Mouse (Mus musculus) heart, adult 8-10 months (tissue): ENCODE results near the gene Shd. TPM values are rescaled to one million over a fixed set of nuclear protein-coding genes. Genes with fewer than 3 reads are reported as not detected.
A peak's percentile ranks its signal among the peaks of the same experiment; 100 is the strongest.

ENCODE experiments used
- DNase-seq: peaks from one replicate; pipeline ENCODE4 v3.0.0; 2022; ENCODE audit warnings: low spot score
- total RNA-seq, 4 experiments: library from RNA; stranded (reverse); gene quantifications; 2 replicates each; pipeline ENCODE4 v1.2.4; 2022

Gene Shd
- total RNA-seq, 4 experiments from 2014 or later, result 0.66 to 2.0 (median 1.5) TPM

DNA sequence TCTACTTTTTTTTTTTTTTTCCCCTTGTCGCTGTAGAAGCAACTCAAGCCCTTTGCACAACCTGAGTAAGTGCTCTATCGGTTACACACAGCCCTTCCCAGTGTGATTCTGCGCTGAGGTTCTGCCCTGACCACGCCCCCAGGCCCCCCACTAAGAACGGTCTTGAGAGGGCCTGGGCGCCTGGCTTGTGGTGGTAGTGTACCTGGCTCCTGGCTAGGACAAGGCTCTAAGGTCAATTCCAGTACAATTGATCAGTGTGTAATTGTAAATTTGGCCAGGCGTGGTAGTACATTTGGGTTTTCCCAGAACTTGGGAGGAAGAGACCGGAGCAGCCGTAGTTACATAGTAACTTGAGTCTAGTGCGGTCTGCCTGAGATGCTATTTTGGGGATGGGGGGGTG, 36.7 kb downstream of the Shd start:
- no peak for DNase-seq

DNA sequence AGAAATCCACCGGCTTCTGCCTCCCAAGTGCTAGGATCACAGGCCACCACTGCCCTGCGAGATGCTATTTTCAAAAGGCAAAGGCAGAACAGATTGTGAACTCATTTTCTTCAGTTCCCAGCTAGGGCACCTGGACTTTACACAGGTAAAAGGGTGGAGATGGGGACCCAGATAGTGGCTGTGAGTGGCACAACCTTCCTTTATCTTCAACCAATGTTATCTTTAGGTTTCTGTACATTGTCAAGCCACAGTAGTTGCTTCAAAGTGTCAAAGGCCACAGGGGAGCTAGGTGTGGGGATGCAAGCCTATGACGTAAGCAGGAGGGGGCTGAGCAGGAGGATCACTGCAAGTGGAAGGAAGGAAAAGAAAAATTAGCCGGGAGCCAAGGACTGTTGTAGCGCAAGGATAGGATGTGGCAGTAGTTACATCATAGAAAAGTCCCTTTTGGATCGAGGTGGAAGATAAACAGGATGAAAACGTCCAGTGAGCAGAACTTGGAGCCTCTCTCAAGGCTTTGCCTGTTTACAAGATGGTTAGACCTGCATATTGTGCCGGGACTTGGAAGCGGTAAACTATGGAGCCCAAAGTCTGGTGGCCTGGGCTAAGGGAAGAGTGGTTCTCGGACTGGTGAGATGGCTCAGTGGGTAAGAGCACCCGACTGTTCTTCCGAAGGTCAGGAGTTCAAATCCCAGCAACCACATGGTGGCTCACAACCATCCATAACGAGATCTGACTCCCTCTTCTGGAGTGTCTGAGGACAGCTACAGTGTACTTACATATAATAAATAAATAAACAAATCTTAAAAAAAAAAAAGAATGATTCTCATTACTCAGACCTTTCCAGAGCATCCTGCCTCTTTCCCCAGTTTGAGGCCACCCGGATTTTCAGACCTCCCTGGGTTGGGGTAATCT, 37.4 kb downstream of the Shd start:
- DNase-seq, result no peak

DNA sequence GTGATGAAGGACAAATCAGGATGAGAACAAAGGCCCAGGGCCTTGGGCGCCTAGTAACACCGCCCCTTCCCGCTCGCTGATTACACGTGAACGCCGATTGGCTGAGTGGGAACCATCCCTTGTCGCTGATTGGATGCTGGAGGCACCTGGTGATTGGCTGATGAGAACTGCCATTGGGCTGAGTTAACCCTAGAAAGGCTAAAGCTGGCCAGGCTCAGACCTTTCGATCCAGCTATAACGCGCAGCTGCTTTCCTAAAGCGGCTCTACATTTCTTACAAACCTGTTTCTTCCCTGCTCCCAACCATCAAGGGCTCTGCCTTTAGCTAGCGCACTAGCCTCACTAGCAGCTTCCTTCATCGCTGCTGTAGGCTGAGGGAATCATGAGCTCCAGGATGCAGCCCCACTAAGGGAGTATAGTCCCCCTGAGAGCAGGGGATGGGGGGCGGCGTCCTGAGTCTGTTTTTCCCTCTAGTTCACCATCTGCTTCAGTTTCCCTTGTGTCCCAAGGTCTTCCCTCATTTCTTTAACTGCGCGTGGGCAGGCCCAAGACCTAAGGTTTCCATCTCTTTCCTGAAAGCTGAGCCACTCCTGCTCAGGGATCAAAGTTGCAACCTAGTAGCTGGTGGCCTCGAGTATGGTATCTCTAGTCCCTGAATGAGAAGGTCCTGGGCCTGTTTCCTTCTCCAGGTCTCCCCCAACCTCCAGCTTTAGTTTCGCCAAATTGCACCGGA, 38.3 kb downstream of the Shd start:
- DNase-seq, result peak; percentile 96

DNA sequence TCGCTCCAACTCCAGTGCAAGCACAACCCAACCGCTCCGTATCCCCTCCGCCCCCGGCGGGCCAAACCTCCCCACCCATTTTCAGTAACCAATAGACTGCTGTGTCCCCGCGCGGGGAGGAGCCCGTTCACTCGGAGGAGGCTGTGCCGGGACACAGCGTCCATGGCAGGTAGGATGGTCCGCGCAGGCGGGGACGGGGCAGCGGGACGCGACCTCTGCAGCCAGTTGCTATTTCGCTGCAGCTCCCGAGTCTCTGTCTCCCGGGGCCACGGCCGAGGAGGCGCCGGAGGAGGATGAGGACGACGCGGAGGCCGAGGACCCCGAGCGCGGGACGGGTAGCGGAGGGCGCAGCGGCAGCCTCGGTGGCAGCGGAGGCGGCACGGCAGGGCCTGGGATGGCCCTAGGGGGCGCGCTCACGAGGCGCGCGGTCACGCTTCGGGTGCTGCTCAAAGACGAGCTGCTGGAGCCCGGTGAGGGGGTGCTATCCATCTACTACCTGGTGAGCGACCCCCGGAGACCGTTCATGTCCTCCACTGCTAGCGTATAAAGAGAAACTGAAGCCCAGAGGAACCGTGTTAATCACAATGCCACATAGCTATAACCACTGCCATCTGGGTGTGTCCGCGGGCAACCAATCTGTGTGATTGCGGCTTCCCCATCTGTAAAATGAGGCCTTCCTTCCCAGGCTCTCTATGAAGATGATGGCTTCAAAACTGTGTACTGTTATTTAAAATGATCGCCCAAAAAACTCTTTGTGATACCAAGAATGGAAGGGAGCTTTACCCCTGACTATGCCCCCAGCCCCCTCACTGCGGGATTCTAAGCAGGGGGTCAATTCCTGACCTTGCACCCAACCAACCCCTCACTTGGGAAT, 39.1 kb downstream of the Shd start:
- peak; percentile 92 for DNase-seq

DNA sequence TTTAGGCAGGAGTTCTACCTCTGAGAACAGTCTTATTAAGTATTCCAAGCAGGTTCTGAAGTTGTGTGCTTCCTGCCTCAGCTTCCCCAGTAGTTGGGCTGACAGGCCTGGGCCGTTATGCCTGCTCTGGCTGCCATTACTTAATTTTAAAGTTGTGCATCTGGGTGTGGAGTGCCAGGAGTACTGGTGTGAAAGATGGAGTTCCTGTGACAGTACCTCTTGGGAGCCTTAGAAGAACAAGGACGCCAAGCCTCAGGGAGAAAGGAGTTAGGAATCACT, 39.6 kb downstream of the Shd start:
- no peak for DNase-seq

DNA sequence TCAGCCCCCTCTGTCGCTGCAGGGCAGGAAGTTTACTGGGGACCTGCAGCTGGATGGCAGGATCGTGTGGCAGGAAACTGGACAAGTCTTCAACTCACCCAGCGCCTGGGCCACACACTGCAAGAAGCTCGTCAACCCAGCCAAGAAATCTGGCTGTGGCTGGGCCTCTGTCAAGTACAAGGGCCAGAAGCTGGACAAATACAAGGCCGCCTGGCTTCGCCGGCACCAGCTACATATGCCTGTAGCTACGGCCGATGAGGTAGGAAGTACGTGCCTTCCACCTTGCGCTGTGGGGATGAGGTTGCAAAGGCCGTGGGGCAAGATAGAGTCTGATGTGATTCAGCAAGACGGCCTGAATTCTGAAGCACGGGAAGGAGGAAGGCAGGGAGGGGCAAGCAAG, 40.0 kb downstream of the Shd start:
- no peak for DNase-seq

DNA sequence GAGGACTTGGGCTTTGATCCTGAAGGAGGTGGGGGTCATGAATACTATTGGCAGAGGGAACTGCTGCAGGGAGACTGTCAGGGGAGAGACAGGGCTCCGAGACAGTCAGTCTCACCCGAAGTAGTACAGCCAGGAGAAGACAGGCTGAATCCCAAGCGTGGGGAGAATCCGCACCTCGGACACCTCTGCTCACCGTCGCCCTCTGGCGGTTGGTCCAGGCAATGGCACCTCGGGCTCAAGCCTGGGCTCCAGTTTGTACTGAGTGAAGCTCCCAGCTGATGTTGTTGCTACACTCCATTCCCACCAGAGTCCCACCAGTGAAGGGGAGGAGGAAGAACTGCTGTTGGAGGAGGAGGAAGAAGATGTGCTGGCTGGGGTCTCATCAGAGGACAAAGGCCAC, 40.4 kb downstream of the Shd start:
- peak; percentile 73 for DNase-seq

DNA sequence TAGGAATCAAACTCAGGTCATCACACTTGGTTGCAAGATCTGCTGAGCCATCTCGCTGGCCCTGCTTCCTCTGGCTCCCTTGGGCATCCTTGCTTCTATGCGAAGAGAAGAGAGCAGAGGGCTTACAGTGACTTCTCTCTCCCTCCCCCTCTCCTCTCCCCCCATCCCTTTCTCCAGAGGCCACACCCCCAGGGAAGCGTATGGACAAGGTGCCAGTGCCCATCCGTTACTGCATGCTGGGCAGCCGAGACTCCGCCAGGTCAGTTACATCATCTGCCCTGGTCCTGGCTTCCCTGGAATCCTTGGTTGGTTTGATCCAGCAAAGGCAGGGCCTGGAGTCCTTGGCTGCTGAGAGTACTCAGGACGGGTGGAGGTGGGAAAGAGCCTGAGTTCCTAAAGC, 41.2 kb downstream of the Shd start:
- DNase-seq, result no peak

DNA sequence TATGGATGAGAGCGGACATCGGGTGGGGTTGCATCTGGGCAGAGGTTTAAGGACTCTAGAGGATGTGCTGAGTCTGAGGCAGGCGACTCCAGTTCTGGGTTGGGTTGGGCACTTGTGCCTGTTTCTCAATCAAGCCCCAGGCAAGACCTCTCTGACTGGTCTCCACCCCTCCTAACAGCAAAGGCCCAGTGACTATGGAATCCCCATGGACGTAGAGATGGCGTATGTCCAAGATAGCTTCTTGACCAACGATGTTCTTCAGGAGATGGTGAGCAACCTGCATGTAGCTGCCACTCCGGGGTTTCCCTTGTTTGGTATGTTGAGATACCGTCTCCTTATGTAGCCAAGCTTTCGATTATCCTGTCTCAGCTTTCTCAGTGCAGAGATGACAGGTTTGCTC, 45.0 kb downstream of the Shd start:
- no peak for DNase-seq

DNA sequence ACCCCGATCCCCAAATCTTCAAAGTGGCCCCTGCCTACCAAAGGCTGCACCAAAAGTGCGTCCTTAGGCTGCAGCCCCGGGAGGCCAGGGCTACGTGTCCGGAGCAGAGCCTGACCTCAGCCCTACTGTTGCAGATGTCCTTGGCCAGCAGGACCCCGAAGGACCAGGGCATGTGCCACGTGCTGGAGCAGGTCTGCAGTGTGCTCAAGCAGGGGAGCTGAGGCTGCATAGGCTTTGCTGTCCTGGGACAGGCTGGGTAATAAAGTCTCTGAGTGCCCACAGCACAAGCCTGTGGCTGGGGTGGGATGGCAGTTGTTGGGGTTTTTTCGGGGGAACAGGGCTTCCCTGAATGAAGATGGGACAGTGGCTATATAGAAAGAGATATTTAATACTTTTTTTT, 46.1 kb downstream of the Shd start:
- no peak for DNase-seq

DNA sequence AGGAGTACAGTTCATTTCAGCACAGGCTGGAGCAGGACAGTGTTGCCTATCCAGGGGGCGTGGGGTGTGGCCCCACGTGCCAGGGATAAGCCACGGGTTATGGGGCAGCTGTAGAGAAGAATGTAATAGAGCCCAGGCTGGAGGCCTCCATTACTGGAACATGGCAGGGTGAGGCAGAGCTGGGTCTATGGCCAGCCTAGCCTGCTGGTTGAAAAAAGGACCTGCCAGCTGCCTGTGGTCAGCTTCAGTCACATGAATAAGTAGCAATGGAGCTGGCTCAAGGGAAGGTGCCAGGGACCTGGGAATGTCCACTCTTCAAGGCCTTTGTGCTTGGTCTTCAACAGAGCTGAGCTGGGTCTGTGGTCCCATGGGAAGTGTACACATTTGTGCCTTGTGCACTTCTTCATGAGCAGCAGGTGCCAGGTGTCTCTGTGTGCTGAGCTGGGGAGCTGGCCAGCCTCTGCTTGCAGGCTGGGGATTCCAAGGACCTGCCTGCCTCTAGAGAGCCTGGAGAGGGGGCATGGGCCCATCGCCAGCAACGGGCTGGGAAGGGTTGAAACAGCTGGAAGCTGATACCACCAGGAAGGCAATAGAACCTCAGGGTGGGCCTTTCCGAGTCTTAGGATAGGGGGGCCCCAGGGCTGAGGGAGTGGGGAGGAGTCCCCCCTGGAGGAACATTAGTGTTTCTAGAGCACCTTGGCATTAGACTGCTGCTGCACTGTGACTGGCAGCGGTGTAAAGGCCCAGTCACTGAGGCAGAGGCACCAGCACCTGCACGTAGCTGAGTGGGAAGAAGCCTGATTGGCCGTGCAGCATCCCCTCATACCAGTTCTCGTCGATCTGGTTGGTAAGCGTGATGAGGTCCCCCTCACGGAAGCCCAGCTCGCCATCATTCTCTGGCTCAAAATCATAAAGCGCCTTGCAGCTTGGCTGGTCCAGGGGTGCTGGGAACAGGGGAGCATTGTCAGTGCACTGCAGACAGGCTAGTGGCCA, 46.8 kb downstream of the Shd start:
- DNase-seq, result no peak

DNA sequence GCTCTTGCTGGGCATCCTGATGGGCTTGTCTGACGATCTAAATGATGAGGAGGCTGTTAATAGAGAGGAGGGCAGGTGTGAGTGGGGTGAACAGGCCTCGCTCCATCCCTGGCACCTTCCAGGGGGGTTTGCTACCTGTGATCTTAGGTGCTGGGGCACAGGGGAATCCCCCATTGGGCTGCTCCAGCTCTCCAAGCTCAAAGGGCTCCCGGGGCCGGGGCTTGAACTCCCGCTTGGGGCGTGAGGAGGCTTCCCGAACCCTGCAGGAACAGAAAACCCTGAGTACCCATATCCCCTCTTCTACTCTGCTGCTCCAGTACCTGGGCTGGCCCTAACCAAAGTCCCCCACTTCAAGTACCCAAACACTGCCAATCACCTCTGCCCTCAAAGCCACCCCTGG, 47.6 kb downstream of the Shd start:
- DNase-seq, result no peak

DNA sequence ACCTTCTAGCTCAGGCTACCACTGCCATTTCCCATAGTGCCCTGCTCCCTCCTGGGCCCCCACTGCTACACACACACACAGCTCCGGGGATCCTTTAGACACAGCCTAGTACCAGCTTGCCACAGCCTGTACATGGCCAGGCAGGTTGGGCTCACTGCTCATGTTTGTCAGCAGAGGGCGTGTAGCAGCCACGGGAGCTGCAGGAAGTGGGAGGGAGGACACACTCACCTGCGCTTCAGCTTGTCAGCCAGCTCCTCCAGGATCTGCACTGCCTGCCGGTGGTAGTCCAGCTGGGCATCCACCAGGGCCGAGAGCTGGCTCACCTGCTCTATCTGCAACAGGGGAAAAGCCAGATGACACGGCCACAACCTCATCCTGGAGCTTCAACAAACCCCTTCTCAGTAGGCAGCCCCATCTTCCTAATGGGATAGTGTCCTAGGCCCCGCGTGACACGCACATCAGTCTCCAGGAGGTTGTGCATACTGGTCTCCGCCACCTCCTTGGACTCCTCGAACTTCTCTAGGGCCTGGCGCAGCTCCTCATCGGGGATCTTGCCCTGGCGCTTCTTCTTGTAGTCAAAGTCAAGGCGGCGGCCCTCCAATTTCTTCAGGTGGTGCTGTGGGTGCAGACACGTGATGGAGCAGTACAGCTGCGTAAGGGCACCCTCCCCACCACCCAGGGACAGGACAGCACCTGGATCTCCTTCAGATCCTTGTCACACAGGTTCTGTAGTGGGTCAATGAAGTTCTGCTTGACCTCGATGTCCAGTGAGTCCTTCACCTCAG, 48.3 kb downstream of the Shd start:
- no peak for DNase-seq

DNA sequence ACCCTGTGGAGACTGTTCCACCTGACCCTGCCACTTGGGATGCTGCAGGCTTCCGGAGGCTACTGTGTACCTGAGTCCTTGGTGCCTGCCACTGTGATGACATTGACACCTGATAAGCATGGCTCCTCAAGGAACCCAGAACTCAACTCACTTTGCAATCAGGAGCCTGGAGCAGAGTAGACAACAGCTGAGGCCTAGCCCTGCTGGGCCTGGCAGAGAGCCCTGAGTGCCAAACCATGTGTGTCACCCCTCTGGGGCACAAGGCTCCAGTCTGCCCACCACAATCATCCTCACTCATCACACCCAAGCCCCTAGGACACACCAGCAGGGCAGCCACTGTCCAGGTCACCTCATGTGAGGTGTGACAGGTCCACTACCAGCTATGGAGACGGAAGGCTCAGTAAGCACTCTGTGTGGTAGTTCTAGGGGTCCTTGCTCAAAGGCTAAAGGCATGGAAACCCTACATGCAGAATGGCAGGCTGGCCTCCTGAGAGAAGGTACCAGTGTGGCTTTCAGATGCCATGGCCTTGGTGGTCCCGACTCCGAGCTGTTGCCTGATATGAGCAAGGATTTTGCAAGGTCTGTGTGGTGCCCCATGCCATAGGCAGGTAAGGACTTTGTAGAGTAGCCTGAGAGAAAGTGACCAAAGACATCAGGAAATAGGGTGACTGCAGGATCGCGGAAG, 50.3 kb downstream of the Shd start:
- DNase-seq, result no peak

DNA sequence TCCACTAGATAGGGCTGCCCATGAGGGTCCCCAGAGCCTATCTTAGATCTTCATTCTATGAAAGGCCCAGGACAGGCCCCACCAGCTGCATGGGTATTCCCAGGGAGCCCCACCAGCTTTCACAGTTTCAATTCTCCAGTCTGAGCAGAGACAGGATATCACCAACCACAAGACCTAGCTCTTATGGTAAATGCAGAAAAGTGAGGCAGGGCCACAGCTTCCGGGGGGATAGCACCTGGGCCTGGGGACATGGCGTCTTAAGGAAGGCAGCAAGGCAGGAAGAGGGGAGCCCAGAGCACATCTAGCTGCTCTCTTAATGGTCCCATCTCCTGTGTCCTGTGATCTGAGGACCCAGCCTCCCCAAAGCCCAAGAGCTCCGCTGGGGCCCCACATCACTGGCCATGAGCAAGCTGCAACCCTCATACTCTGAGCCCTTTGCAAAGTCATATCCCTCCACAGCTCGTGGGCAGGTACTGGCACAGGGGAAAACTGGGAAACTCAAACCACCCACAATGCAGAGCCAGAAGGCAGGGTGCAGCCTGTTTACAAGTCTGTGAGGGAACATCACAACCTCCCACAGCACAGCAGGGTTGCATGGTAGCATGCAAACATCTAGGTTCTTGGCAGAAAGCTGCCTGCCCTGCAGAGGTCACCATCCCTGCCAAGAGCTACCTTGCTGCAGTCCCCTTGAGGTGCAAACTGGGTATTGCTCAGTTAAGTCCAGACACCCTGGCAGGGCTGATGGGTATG, 51.1 kb downstream of the Shd start:
- no peak for DNase-seq

DNA sequence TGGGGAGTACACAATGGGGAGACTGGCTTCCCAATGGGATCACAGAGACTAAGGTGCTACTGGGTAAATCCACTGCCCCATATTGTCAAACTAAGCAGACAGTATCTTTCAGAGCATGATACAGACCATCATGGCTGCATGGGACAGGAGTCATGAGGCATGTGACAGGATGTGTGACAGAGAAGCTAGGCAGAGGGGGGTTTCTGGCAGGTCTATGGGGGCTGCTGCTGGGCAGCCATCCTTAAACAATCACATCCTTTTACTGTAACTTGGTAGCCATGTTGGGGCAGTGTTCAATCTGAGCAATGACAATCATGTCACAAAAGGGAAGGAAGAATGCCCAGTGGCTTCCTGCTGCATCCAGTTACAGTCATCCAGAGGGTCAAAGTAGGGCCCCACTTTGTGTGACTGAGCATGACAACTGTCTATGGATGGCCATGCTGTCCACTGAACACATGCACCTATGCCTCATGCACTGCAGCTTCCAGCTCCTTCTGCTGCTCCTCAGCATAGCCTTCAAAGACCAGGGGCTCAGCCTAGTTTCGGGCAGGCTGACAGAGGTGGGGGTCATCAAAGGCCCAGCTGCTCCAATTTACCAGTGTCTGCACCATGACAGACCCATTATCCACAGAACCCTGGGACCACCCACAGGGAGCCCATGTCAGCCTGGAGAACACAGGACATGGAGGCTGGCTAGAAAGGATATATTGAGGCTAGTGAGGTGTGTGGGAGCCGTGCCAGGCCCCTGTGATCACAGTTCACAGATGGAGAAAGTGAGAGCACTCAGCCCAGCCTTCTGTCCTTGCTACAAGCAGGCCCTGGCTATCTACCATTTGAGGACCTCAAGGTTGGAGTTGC, 52.1 kb downstream of the Shd start:
- DNase-seq, result no peak

DNA sequence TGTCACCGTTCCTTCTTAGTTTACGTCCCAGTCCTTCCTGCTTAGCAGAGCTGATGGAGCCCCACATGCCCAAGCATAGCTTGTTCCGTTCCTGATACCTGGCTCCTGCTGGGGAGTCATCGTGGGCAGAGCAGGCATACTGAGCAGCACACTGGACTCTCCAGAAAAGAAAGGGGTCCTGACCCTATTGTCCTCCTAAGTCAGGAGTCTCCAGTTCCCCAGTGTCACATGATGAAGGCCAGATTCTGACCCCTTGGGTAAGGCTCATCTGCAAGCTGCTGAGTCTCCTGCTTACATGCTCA, 52.7 kb downstream of the Shd start:
- no peak for DNase-seq

DNA sequence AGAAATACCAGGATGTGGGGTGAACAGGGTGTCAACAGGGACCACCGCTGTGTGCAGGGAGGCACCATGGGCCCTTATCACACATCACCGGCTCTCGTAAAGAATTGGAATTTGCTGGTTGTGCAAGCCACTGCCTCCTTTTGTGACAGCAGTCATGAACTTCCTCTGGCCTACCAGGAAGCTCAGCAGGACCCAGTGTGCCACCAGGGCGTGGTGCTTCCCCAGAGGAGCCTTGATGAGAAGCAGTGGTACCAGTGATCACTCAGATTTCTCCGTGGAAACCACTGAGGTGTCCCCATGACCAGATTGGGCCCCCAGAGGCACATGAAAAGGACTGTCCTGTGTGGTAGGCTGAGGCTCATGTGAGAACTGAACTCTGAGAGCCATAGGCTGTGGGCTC, 53.1 kb downstream of the Shd start:
- DNase-seq, result no peak
